Mouse (Mus musculus) kidney, postnatal 0 days (tissue): ENCODE measurements around the gene Psap. TPM values are rescaled to one million over a fixed set of nuclear protein-coding genes. Genes with fewer than 3 reads are reported as not detected.

Source experiments
- ATAC-seq: fragments of 200-750 bp; cut with Nextera tagmentation; replicated peaks from 2 replicates; pipeline ENCODE4 v1.8.0; 2017; ENCODE audit warnings: low read depth, moderate number of reproducible peaks, moderate TSS enrichment, moderate library complexity; ENCODE audit not compliant: low FRiP score
- DNase-seq: peaks from one replicate; pipeline ENCODE4 v3.0.0-alpha.2; 2016; ENCODE audit warnings: low spot score
- H3K27ac ChIP-seq: fragments of 300-500 bp; sonication (generic); 2 replicates; pipeline ENCODE4 v1.5.1; 2014; ENCODE audit warnings: mild to moderate bottlenecking
- H3K27me3 ChIP-seq: fragments of 300-500 bp; sonication (generic); 2 replicates; pipeline ENCODE4 v1.6.1; 2014; ENCODE audit warnings: low read length, mixed read lengths; ENCODE audit not compliant: insufficient read depth
- H3K36me3 ChIP-seq: fragments of 300-500 bp; sonication (generic); 2 replicates; pipeline ENCODE4 v1.6.1; 2014; ENCODE audit warnings: low read length, mixed read lengths; ENCODE audit not compliant: insufficient read depth
- H3K4me1 ChIP-seq: fragments of 300-500 bp; sonication (generic); replicated peaks from 2 replicates; pipeline ENCODE4 v1.6.1; 2014; ENCODE audit warnings: antibody characterized with exemption, low read length, mixed read lengths; ENCODE audit not compliant: insufficient read depth
- H3K4me2 ChIP-seq: fragments of 300-500 bp; sonication (generic); 2 replicates; pipeline ENCODE4 v1.6.1; 2014; ENCODE audit warnings: mild to moderate bottlenecking, low read length, moderate library complexity, mixed read lengths
- H3K4me3 ChIP-seq: fragments of 300-500 bp; sonication (generic); replicated peaks from 2 replicates; pipeline ENCODE4 v1.5.1; 2014; ENCODE audit warnings: low read depth, low read length
- H3K9ac ChIP-seq: fragments of 300-500 bp; sonication (generic); 2 replicates; pipeline ENCODE4 v1.6.1; 2014; ENCODE audit warnings: low read depth, low read length
- H3K9me3 ChIP-seq: fragments of 300-500 bp; sonication (generic); replicated peaks from 2 replicates; pipeline ENCODE4 v1.6.1; 2016; ENCODE audit warnings: low read length, inconsistent platforms, mixed read lengths
- CTCF ChIP-seq: IDR thresholded peaks from 2 replicates; pipeline ENCODE4 v1.5.1; 2016; ENCODE audit warnings: antibody characterized with exemption, low read depth, mild to moderate bottlenecking, moderate library complexity
- WGBS: fragments of 180-500 bp; shearing (Covaris S2); extraction: QIAGEN DNeasy Blood & Tissue Kit; methylation state at CpG from one replicate; pipeline ENCODE4 v1.1.7; 2014; 5-methylcytosine and 5-hydroxymethylcytosine counted together
- polyA plus RNA-seq: library from polyadenylated mRNA; unstranded; fragments of >200 nt; fragmentation: Nextera tagmentation; extraction: Ambion mirVana; gene quantifications from 2 replicates; pipeline ENCODE4 v1.2.1, GENCODE M21; 2015

The Psap gene
- polyA plus RNA-seq, 1 experiment from 2014 or later: 142 TPM

- no peak overlapping the region; the same call in 1 of the 2 replicates for H3K9ac ChIP-seq
- ATAC-seq: no peak
- H3K4me2 ChIP-seq: no peak overlapping the region
- H3K4me1 ChIP-seq: peaks cover 3% of the 10 kb centered on the region; the same call in 1 of the 2 replicates
- no peak for DNase-seq
- no peak overlapping the region for H3K4me3 ChIP-seq
- TF ChIP-seq CTCF: no peak
- WGBS: 34% methylated on average over 8 of the region's 8 CpGs
- H3K27me3 ChIP-seq: no peaks in the 10 kb centered on the region
- no peak overlapping the region for H3K27ac ChIP-seq
- H3K36me3 ChIP-seq: no peaks in the 10 kb centered on the region
- no peaks in the 10 kb centered on the region for H3K9me3 ChIP-seq
Measured at GRCm38 (mm10) chr10:60284676-60285111, 7.3 kb downstream of the Psap start.

- WGBS: 41% methylated on average over 8 of the region's 8 CpGs
- H3K9ac ChIP-seq: no peak overlapping the region
- no peak overlapping the region for H3K4me3 ChIP-seq
- peaks cover 8% of the 10 kb centered on the region; the same call in 1 of the 2 replicates for H3K4me1 ChIP-seq
- H3K9me3 ChIP-seq: no peaks in the 10 kb centered on the region
- H3K27me3 ChIP-seq: no peaks in the 10 kb centered on the region
- H3K27ac ChIP-seq: no peak overlapping the region
- no peak for TF ChIP-seq CTCF
- ATAC-seq (peak; percentile 33; the same call in 1 of the 2 replicates), DNase-seq (no peak)
- no peak overlapping the region for H3K4me2 ChIP-seq
- H3K36me3 ChIP-seq: no peaks in the 10 kb centered on the region
Measured at GRCm38 (mm10) chr10:60285183-60285582, 7.8 kb downstream of the Psap start.

- Histone ChIP-seq H3K4me3 (no peak overlapping the region), H3K36me3 (no peaks in the 10 kb centered on the region), H3K4me1 (peaks cover 13% of the 10 kb centered on the region; the same call in 1 of the 2 replicates), H3K9me3 (no peaks in the 10 kb centered on the region), H3K4me2 (no peak overlapping the region; the same call in 1 of the 2 replicates), H3K27me3 (no peaks in the 10 kb centered on the region), H3K9ac (no peak overlapping the region), H3K27ac (no peak overlapping the region)
- DNase-seq (peak; percentile 79), ATAC-seq (no peak)
- WGBS: 53% methylated on average over 14 of the region's 14 CpGs
- TF ChIP-seq CTCF: no peak
Measured at GRCm38 (mm10) chr10:60285676-60286372, 8.4 kb downstream of the Psap start.

- H3K27ac ChIP-seq: no peak overlapping the region
- no peak overlapping the region for H3K9ac ChIP-seq
- TF ChIP-seq CTCF: no peak
- DNase-seq (no peak), ATAC-seq (no peak)
- H3K36me3 ChIP-seq: no peaks in the 10 kb centered on the region
- H3K4me1 ChIP-seq: peaks cover 13% of the 10 kb centered on the region; the same call in 1 of the 2 replicates
- no peak overlapping the region for H3K4me2 ChIP-seq
- H3K4me3 ChIP-seq: no peak overlapping the region
- WGBS: 93% methylated on average over 7 of the region's 7 CpGs
- H3K9me3 ChIP-seq: no peaks in the 10 kb centered on the region
- no peaks in the 10 kb centered on the region for H3K27me3 ChIP-seq
Measured at GRCm38 (mm10) chr10:60286546-60286945, 9.1 kb downstream of the Psap start.

- no peak for TF ChIP-seq CTCF
- no peaks in the 10 kb centered on the region for H3K36me3 ChIP-seq
- no peak overlapping the region for H3K4me3 ChIP-seq
- ATAC-seq (no peak), DNase-seq (no peak)
- peaks cover 13% of the 10 kb centered on the region; the same call in 1 of the 2 replicates for H3K4me1 ChIP-seq
- H3K27ac ChIP-seq: no peak overlapping the region
- 63% methylated on average over 4 of the region's 4 CpGs for WGBS
- H3K27me3 ChIP-seq: no peaks in the 10 kb centered on the region
- H3K4me2 ChIP-seq: no peak overlapping the region
- H3K9me3 ChIP-seq: no peaks in the 10 kb centered on the region
- H3K9ac ChIP-seq: no peak overlapping the region
Measured at GRCm38 (mm10) chr10:60287161-60287560, 9.7 kb downstream of the Psap start.

- Histone ChIP-seq H3K4me3 (no peak overlapping the region), H3K27me3 (no peaks in the 10 kb centered on the region), H3K36me3 (0 out of 2 replicates have a peak, but pooled peaks cover 5% of the 10 kb centered on the region), H3K9ac (no peak overlapping the region), H3K27ac (no peak overlapping the region), H3K4me1 (peaks cover 13% of the 10 kb centered on the region; the same call in 1 of the 2 replicates), H3K9me3 (no peaks in the 10 kb centered on the region), H3K4me2 (no peak overlapping the region)
- WGBS: 57% methylated on average over 2 of the region's 2 CpGs
- no peak for ATAC-seq
- DNase-seq: no peak
- no peak for TF ChIP-seq CTCF
Measured at GRCm38 (mm10) chr10:60287726-60288125, 10.3 kb downstream of the Psap start.
